Comparison of ENCODE assay signal across 14 mouse cellular contexts in genomic region chr8:98613834-98614428, GRCm38 (mm10).
DNase-seq lines count a peak whose midpoint lies in the region; ATAC-seq and TF ChIP-seq lines count a peak whose summit lies in the region.
"Had no signal": no experiment of that assay in that cellular context is flagged by ENCODE, and none has a peak within 500 bp of the region (broad histone marks: within the 10 kb centered on the region; RNA-seq: fewer than 3 reads in every experiment).

No protein-coding gene starts in this region.

- no peak overlapping the region for H3K4me3 ChIP-seq in hindbrain, embryonic 15.5 days
- H3K4me3 ChIP-seq in hindbrain, embryonic 12.5 days, result no peak overlapping the region
- no peak overlapping the region for H3K4me3 ChIP-seq in heart, embryonic 10.5 days
- no peak overlapping the region for H3K4me3 ChIP-seq in heart, adult 2 months
- H3K4me3 ChIP-seq: embryonic facial prominence, embryonic 10.5 days; midbrain, embryonic 12.5 days; neural tube, embryonic 12.5 days had no signal

- no peak overlapping the region for H3K4me2 ChIP-seq in hindbrain, embryonic 15.5 days
- no peak overlapping the region for H3K4me2 ChIP-seq in hindbrain, embryonic 12.5 days (replicated peaks)
- H3K4me2 ChIP-seq: midbrain, embryonic 12.5 days; neural tube, embryonic 12.5 days had no signal

- 88% methylated on average over 4 of the region's 4 CpGs for WGBS in hindbrain, embryonic 15.5 days
- 90% methylated on average over 4 of the region's 4 CpGs for WGBS in hindbrain, embryonic 12.5 days
- 83% methylated on average over 4 of the region's 4 CpGs for WGBS in heart, embryonic 10.5 days
- WGBS in heart, adult 2 months, result 61% methylated on average over 4 of the region's 4 CpGs

- no peak overlapping the region for H3K27ac ChIP-seq in hindbrain, embryonic 15.5 days (replicated peaks)
- no peak overlapping the region for H3K27ac ChIP-seq in hindbrain, embryonic 12.5 days
- H3K27ac ChIP-seq in heart, embryonic 10.5 days, result no peak overlapping the region
- no peak overlapping the region for H3K27ac ChIP-seq in heart, adult 2 months
- H3K27ac ChIP-seq: embryonic facial prominence, embryonic 10.5 days; midbrain, embryonic 12.5 days; neural tube, embryonic 12.5 days had no signal

- H3K36me3 ChIP-seq in hindbrain, embryonic 15.5 days, result no peaks in the 10 kb centered on the region
- no peaks in the 10 kb centered on the region for H3K36me3 ChIP-seq in hindbrain, embryonic 12.5 days
- H3K36me3 ChIP-seq in heart, embryonic 10.5 days, result no peaks in the 10 kb centered on the region
- no peaks in the 10 kb centered on the region for H3K36me3 ChIP-seq in heart, adult 2 months (ENCODE audit: control insufficient read depth, insufficient read depth, low read length)
- H3K36me3 ChIP-seq: embryonic facial prominence, embryonic 10.5 days; midbrain, embryonic 12.5 days; neural tube, embryonic 12.5 days had no signal

- peak; percentile 59; the same call in 1 of the 2 replicates for ATAC-seq in hindbrain, embryonic 15.5 days (ENCODE audit: low FRiP score, low read depth)
- ATAC-seq in hindbrain, embryonic 12.5 days (ENCODE audit: low FRiP score), result no peak
- ATAC-seq: intestine, embryonic 16.5 days had no signal

- H3K79me2 ChIP-seq in heart, adult 2 months (replicated peaks; ENCODE audit: control insufficient read depth, insufficient read depth, low read length), result no peaks in the 10 kb centered on the region

- no peaks in the 10 kb centered on the region for H3K4me1 ChIP-seq in hindbrain, embryonic 15.5 days (replicated peaks)
- no peaks in the 10 kb centered on the region for H3K4me1 ChIP-seq in hindbrain, embryonic 12.5 days
- H3K4me1 ChIP-seq in heart, embryonic 10.5 days, result no peaks in the 10 kb centered on the region
- H3K4me1 ChIP-seq in heart, adult 2 months (ENCODE audit: control insufficient read depth, insufficient read depth, low read length), result no peaks in the 10 kb centered on the region
- H3K4me1 ChIP-seq: embryonic facial prominence, embryonic 10.5 days; midbrain, embryonic 12.5 days; neural tube, embryonic 12.5 days had no signal

- no peaks in the 10 kb centered on the region for H3K27me3 ChIP-seq in hindbrain, embryonic 15.5 days
- no peaks in the 10 kb centered on the region for H3K27me3 ChIP-seq in hindbrain, embryonic 12.5 days
- no peaks in the 10 kb centered on the region for H3K27me3 ChIP-seq in heart, embryonic 10.5 days (ENCODE audit: insufficient read depth, poor library complexity, severe bottlenecking)
- no peaks in the 10 kb centered on the region for H3K27me3 ChIP-seq in heart, adult 2 months (ENCODE audit: control insufficient read depth, insufficient read depth, low read length)
- H3K27me3 ChIP-seq: midbrain, embryonic 12.5 days; neural tube, embryonic 12.5 days had no signal

- TF ChIP-seq EP300 in heart, adult 2 months (IDR thresholded peaks at IDR 0.05; ENCODE audit: insufficient read depth, low read depth, low read length), result no peak

- no peak for TF ChIP-seq CTCF in heart, adult 2 months (IDR thresholded peaks at IDR 0.05)

- no peaks in the 10 kb centered on the region for H3K9me3 ChIP-seq in hindbrain, embryonic 15.5 days
- no peaks in the 10 kb centered on the region for H3K9me3 ChIP-seq in hindbrain, embryonic 12.5 days (replicated peaks)
- H3K9me3 ChIP-seq in heart, embryonic 10.5 days, result no peaks in the 10 kb centered on the region
- H3K9me3 ChIP-seq: embryonic facial prominence, embryonic 10.5 days; midbrain, embryonic 12.5 days; neural tube, embryonic 12.5 days had no signal

- TF ChIP-seq POLR2A in heart, adult 2 months (IDR thresholded peaks at IDR 0.05; ENCODE audit: insufficient read depth, low read depth, low read length), result no peak

- peak; percentile 65 for DNase-seq in cerebellum, adult 8-10 months
- DNase-seq in left cerebral cortex, adult 18-20 months (ENCODE audit: low spot score in 2 of 2), result peak; percentile 60 to 66
- DNase-seq in right cerebral cortex, postnatal 25 days, result peak; percentile 33
- no peak for DNase-seq in heart, embryonic 10.5 days (ENCODE audit: low spot score)
- DNase-seq in embryo, embryonic 10 days (ENCODE audit: low spot score), result no peak
- DNase-seq in heart, adult 2 months, result no peak
- DNase-seq: heart, postnatal 10 days; lung, postnatal 14 days had no signal

- H3K9ac ChIP-seq in hindbrain, embryonic 15.5 days, result no peak overlapping the region
- no peak overlapping the region for H3K9ac ChIP-seq in hindbrain, embryonic 12.5 days
- H3K9ac ChIP-seq in heart, adult 2 months (ENCODE audit: low read depth, low read length), result no peak overlapping the region
- H3K9ac ChIP-seq: midbrain, embryonic 12.5 days; neural tube, embryonic 12.5 days had no signal

- intact Hi-C loops in heart, adult 2 months (cut with DNase I), result no loop called here

Comparison
In these comparisons a context has a peak if more than half of its experiments do, and no peak if none do; other contexts are left out.
1. DNase-seq: peak in cerebellum, adult 8-10 months (single experiment), left cerebral cortex, adult 18-20 months (2 of 2) and right cerebral cortex, postnatal 25 days (single experiment); none in heart, embryonic 10.5 days (single experiment), embryo, embryonic 10 days (single experiment) and heart, adult 2 months (0 of 2).